Mouse (Mus musculus) layer of hippocampus, adult 8-10 months (tissue): ENCODE measurements around the gene Mon2. TPM values are rescaled to one million over a fixed set of nuclear protein-coding genes. Genes with fewer than 3 reads are reported as not detected.
"Not testable (repeated sequence)": the region's sequence is repeated elsewhere in the genome, so short reads cannot be mapped to it uniquely, and the experiment has no call there.

Experiments
- DNase-seq, 2 experiments: peaks; one replicate each; pipeline ENCODE4 v3.0.0; 2022; ENCODE audit warnings: low spot score in 2 of 2
- total RNA-seq, 4 experiments: library from RNA; stranded (reverse); gene quantifications; 2 replicates each; pipeline ENCODE4 v1.2.4; 2022

Gene Mon2
- total RNA-seq, 4 experiments from 2014 or later, result 84.8 to 111 (median 103) TPM

DNA sequence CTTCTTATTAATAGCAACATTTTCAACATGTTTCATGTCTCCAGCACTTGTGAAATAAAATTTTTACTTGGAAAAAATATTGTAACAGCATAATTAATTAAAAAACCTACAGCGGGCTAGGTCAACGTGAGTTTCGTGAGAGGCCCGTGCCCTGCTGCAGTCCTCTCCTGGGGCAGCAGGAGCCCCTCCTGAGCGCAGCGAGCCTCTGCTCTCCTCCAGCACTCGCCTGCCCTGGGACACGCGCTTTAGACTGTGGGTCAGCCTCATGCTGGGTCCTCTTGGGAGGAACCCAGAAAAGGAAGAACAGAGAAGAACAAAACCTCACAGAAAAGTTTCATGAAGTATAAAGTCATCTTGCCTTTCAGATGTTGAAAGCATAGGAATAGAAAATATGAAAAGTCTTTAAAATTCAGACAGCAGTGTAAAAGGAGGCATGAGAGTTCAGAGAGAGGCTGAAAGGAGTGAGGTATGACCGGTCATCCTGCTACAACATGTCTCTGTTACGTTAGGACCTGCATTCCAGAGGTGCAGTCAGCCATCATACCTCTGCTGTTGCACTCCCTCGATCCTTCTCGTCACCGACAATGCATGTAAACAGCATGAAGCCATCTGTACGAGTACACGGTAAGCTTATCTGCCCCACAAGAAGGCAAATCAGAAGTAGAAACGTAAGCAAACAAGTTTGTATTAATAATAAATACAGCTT lies 81.8 kb downstream of the Mon2 start:
- no peak for DNase-seq

DNA sequence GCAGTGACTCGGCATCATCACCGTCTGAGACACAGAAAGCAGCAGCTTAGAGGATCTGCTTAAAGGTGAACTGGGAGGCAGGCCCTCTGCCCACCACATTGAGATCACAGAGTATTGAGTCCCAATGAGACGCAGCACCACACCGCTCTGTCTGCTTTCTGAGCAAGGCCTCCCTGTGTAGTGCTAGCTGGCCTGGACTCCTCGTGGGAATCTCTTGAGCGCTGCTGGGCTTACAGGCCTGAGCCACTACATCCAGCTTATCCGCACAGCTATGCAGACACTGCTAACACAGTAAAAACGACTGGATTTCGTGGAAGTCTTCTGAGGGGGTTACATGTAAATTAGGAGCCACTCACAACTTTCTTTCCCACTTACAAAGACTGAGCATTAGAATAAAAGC lies 84.7 kb downstream of the Mon2 start:
- no peak for DNase-seq

DNA sequence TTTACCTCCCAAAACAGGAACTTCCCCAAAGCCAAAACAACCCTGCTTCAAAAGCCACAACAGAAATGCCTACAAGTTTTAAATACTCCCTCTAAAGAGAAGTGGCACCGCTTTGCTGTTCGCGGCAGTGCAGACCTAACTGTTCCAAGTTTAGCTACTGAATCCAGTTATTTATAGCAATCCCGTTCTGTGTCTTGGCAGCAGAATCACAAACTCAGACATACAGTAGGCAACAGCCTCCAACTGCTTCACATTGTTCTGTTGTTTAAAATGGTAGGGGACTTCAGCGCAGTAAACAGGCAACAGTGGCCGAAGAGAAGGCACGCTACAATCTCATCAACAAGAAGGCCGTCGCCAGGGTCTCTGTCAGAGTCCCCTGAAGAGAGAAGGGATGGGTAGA lies 85.3 kb downstream of the Mon2 start:
- peak; percentile 43 for DNase-seq

DNA sequence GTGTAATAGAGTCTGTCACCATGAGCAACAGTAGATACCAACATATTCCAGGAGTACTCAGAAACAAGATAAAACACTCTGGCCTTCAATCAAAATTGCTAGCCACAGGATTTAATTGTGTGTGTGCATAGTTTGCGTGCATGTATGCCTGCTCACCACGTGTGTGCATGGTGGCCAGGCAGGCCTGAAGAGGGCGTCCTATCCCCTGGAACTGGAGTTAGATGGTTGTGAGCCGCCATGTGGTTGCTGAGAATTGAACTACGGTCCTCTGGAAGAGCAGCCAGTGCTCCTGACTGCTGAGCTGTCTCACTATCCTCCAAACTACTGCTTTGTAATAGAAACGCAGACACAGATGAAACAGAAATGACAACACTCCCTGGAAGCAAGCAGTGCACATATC lies 85.7 kb downstream of the Mon2 start:
- no peak for DNase-seq

DNA sequence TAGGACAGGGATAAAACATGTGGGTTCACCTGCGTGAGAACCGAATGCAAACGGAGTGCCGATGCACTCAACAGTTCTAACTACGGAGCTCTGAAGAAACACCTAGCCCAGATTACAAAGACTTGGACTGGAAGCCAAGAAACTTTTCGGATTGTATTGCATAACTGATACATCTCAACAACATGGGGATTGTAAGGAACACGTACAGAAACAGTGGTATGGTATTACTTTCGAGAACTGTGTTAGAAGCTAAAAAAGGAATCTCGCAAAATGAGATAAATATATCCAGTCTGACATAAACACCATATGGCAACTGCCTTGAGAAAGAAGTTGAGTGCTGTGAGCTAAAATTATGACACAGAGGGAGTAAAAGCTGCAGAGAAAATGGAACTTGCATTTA lies 86.4 kb downstream of the Mon2 start:
- DNase-seq, result no peak

DNA sequence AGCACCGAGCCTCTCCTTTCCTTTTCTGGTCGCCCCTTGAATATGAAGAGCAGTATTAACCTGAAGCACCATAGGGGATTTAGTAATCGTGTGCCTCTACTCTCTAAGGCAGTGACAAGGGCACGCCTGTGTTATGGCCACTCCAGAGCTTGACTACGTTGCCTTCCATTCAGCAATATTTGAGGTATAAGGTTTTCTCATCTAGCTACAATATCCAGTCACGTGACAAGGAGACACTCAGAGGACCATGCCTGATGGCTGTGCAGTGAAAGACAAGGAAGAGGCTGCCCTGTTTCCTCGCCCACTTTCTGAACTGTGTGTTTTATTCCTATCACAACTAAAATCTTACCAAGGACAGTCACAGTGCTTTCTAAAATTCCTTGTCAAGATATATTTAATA lies 87.9 kb downstream of the Mon2 start:
- DNase-seq, result no peak

DNA sequence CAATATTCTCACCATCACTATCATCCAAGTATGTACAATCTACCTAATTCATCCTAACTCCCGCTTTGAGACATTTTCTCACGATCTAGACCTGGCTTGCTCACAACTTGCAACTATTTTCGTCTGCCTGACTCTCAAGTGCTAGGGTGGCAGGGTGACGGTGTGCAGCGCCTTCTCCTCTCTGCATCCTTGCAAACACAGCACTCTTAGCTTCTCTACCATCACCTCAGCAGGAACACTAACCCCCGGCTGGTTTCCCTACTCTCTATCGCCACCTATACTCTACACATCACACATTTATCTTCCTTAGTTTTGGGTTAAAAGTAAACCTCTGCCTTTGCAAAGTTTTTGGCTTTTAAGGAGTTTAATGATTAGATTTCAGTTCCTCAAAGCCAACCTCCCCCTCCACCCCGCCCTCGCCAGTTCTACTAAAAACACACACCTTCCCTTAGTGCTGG lies 88.6 kb downstream of the Mon2 start:
- DNase-seq, result peak in 1 of 2 experiments; percentile 32

DNA sequence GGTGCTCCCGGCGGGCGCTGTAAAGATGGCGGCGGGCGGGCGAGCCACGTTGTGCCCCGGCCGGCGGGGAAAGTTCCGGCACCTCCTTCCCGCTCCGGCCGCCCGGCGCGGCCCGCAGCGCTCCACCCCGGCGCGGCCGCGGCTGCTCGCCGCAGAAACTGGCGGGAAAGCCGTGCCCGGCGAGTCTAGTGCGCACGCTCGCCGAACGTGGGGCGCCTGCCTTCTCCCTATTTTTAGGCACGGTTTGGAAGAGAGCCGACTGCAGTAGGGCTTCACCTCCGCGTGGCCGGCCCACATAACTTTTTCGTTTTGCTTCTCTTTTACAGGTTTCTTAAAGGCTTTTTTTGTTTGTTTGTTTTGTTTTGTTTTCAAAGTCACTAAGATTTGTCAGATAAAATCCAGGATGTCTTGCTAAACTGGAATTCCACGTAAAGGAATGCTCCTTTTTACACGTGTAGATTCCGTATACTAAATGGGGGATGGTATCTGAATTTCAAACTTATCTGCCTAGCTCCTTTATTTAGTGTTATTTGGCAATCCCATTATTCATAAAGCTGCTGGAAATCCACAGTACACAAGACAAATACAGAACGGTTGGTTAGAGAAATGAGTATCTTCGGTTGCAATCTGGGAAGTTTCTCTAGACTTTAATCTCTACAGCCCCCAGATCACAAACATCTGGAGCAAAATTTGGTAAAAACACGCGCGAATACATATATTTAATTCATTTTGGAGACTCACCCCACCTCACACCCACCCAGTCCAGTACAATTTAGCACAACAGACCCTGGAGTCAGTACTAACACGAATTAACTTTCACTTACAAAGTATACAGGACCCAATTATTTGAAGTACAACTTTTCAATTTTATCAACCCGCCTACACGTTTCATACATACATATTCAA lies 89.7 kb downstream of the Mon2 start:
- peak; percentile 60 to 72 for DNase-seq

DNA sequence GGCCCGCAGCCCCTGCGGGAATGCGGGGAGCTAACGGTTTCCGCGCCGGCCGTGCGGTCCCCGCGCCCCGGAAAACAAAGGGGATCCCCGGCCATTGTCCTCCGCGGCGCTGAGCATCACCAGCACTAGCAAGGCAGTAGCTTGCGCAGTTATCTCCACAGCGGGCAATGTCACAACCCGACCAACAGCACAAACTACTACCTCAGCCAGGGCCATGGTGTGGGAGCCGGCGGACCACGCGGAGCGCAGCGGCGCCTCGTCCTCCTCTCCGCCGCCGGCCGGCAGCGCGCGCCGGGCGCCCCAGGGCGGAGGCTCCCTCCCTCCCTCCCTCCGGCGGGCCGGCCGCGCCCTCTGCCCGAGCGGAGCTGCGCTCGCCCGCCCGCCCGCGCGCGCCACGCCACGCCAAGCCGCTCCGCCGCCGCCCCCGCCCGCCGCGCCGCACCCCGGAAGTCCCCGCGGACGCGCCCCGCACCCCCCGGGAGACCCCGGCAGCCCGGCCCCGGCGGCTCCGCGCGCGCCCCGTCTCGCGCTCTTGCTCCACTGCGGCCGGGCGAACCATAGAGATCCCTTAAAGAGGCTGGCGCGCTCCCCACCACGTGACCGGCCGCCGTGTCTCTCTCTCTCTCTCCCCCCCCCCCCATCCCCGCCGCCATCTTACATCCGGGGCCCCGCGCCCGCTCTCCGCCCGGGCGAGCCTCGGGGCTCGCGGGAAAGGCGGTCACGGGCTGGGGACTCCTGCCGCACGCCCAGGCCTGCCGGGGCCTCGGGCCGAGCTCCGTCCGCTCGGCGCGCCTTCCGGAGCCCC lies 90.6 kb downstream of the Mon2 start:
- DNase-seq, result peak; percentile 58 to 75

DNA sequence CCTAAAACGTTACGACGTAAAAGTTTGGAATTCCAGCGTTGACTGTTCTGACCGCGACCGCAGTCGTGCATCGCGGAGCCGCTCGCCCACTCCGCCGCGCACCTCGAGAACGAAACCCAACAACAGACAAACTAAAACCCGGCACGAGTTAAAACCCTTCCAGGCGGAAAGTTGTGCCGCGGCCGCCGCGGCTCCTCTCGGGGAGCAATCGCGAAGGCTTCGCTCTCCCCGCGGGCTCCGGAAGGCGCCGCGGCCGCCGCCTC lies 91.1 kb downstream of the Mon2 start:
- no peak for DNase-seq

DNA sequence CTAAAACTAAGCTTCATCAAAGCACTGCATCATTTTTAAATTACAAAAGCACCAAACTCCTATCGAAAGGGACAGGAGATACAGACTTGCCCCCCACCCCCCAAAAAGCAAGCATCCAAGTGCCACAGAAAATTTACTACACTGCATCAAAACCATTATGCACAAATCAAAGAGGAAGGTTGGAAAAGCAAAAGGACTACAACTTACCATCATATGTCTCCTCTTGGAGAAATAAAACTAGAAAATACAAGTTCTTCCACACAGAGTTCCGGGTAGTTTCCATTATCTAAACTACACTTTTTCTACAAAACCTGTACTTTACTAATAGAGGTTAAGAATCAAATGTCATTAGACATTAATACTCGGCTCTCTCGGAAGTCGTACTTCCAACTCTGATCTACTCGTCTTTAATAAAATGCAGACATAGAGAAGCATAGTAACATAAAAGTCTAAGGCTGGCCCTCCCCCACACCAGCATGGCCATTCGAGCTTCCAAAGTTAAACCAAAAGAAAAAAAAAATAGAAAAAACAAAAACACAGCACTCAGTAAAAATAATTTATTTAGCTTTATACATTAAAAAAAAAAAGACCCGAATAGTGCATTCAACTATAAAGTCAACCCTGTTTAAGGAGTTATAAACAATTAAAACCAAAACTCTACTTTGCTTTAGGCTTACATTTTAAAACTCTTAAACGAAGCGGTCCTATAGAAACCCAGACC lies 91.6 kb downstream of the Mon2 start:
- DNase-seq, result no peak

DNA sequence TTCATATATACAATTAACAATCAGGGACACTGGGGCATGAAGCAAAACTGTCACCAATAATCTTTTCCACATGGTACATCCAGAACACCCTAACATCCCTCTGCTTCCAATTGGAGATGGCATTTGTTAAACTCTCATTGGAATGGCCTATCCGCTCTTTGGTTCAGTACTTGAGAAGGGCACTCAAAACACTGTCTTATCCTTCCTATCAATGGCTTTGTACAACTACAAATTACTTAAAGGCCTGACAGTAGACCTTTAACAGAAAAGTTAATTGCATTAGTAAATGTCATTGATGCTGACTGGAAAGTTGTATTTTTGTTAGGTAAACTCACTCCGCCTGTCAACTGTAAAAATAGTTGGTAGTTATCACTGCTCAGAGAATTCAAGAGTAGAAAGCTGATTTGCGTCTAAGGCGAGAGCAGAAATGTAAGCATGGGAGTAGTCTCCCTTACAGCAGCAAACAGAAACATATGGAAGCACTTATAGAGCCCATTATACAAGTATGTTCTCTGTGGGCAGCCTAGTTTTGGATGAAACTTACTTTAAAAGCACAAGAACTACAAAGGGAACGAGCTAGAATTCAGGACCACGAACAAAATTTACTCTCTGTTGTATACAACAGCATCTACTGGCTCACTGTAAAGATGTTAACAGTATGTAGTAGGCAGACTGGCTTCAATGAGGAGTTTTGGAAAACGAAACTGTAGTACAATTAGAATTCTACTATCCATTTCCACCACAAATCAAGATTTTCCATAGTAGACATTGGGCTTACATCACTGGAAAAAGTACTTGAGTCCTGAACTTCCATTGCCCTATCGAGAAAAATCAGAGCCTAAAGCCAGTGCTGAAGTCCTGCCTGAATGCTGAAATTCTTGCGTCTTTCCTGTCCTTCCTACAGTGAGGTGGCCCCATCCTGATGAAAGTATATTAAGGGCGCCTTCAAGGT lies 92.5 kb downstream of the Mon2 start:
- DNase-seq, result no peak

DNA sequence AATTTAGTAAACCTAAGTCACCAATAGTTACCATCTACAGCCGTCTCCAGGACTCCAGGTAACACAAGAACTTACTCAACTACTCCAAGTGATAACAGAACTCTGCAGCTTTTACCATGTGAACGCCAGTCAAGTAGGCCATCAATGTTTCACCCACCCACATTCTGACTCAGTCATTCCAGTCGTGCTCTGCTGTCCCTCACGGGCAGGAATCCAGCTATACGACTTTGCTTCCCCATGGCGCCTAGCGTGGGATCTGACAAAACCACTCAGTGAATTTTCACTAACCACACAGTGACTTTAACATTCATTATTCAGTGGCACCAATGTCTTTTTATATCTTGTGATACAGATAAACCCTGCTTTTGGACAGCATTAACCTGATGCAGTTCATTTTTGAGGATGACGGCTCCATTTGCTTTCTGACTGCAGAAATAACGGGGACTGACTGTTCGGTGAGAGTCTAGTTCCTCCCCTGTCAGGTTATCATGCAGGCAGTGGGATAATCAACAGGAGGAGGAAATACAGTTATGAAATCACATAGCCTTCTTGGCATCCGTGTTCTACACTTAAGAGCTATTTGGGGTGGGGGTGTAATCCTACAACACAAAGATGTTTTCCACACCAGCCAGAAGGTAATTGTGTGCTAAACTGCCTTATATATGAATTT lies 93.3 kb downstream of the Mon2 start:
- DNase-seq, result no peak

DNA sequence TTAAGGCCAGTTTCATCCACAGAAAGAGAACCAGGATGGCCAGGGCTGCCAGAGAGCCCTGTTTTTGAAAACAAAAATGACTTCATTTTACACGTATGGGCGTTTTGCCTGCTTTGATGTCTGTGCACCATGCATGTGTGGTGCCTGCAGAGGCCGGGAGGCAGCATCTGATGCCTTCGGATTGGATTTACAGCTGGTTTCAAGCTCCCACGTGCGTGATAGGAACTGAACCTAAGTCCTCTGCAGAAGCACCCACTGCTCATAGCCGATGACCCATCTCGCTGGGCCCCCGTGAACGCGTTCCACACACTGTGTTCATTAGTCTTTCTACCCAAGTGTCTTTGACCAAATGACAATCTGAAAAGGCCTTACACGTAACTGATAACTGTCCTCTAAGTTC lies 96.2 kb downstream of the Mon2 start:
- no peak for DNase-seq

DNA sequence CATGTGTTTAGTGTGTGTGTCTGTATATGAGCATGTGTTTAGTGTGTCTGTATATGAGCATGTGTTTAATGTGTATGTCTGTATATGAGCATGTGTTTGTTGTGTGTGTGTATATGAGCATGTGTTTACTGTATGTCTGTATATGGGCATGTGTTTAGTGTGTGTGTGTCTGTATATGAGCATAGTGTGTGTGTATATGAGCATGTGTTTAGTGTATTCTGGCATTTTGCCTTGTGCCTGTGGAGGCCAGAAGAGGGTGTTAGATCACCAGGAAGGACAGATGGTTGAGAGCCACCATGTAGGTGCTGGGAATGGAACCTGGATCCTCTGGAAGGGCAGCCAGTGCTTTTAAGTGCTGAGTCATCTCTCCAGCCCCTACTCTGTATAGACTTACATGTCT lies 96.9 kb downstream of the Mon2 start:
- no peak for DNase-seq

DNA sequence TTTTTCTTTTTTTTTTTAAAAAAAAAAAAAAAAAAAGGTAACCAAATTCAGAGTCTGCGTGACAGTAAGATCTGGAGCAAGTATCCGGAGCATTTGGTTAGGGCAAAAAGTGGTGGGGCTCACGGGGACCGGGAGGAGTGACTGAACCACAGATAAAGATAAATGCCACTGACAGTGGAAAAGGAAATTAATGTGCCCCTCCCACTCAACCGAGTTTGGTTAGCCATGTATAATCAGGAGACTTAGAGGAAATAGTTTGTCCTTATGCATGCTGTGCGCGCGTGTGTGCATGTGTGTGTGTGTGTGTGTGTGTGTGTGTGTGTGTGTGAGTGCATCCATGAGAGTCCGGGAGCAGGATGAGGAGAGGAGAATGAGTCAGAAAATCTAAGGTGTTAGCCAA lies 100.3 kb downstream of the Mon2 start:
- no peak for DNase-seq

DNA sequence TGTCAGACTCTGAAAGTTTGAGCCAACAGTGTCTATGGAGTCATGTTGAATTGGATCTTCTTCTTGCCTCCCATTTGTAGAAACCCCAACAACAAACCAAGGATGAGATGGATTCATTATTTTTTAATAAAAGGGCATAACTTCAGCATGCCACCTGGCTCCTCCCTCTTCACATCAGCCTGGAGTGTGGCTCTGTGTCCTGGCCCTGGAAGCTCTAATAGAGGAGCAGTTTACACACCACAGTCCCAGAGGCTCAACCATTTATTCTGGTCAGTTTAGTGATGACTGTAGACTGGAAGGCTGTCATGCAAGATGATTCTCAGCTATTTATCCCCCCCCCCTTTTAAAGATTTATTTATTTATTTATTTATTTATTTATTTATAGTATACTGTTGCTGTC lies 103.1 kb downstream of the Mon2 start:
- DNase-seq, result no peak

DNA sequence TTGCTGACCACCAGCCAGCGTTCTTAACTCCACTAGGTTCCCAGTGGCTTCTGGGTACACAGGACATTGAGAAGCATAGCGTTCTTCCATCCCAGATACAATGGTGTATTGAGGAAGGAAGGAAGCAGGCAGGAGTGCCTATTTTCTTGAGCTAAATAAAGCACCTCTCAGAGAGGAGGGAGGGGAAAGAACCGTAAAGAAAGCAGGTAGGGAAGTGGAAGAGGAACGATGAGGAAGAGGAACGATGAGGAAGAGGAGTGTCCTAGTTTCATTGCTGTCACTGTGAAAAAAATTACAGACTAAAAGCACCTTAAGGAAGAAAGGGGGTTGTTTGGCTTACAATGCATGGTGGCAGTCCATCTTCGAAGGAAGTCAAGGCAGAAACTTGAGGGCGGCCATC lies 106.1 kb downstream of the Mon2 start:
- no peak for DNase-seq

DNA sequence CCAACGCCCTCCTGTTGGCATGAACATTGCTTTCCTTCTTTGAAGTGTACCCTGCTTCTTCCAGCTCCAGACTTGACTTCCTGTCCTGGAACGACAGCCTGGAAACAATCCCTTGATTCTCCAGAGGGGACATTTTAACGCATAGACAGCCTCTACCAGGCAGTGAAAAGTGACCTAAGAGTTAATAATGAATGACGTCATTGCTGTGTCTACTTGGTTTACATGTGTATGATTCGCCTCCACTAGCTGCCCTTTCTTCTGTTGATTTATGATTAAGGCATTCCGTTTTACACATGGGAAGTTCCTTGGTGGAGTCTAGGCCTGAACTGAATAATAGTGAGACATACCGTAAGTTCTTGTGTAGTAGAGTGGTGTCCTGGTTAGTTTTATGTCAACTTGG lies 109.9 kb downstream of the Mon2 start:
- no peak for DNase-seq

DNA sequence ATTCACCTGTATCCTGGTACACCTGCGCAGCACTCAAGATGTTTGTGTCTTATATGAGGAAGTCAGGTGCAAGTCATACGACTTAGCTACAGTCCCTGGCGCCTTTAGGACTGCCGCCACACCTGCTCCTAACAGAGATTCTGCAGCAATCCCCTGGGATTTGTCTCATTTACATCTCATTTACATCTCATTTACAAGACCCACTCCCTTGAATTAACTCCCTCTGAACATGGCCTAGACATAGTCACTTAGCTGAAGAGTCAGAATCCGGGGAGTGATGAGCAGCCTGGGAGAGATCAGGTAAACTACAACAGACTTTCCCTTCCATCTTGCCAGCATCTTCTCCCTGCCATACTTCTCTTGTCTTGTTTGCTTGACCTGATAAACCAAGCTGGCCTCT lies 110.7 kb downstream of the Mon2 start:
- not testable (repeated sequence) for DNase-seq
